Mouse (Mus musculus): ENCODE results near the gene 1110008L16Rik. TPM values are rescaled to one million over a fixed set of nuclear protein-coding genes. Genes with fewer than 3 reads are reported as not detected.
"Not testable (repeated sequence)": the region's sequence is repeated elsewhere in the genome, so short reads cannot be mapped to it uniquely, and the experiment has no call there.

Gene 1110008L16Rik
- polyA plus RNA-seq, 1 experiment: 9.2 TPM

GRCm38 (mm10) chr12:55385931-55386330 lies 86.6 kb downstream of the 1110008L16Rik start:
- TF ChIP-seq CTCF (IDR thresholded peaks at IDR 0.05; ENCODE audit: borderline replicate concordance, extremely low read depth, insufficient read depth, insufficient read length) (no peak), POLR2A (IDR thresholded peaks at IDR 0.05; ENCODE audit: borderline replicate concordance, extremely low read depth, insufficient read depth, insufficient read length, poor library complexity, severe bottlenecking) (no peak)
- peak; percentile 19 for DNase-seq (ENCODE audit: low read depth)

DNA sequence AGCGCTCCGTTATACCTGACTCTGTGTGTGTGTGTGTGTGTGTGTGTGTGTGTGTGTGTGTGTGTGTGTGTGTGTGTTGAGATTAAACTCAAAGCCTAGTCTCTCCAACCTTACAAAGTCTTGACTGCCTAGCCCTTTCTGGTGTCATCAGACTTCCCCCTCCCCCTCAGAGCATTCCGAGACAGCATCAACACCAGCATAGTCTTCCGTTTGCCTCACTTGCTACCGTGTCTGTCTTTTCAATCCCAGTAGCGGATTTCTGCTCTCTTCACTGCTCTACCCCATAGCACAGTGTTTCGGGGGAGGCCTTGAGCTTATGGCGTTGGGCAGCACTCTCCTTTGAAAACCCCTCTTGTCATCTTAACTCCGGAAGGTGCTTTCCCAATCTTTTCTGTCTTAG lies 87.1 kb downstream of the 1110008L16Rik start:
- no peak for DNase-seq (ENCODE audit: low read depth)
- TF ChIP-seq CTCF (IDR thresholded peaks at IDR 0.05; ENCODE audit: borderline replicate concordance, extremely low read depth, insufficient read depth, insufficient read length) (no peak), POLR2A (IDR thresholded peaks at IDR 0.05; ENCODE audit: borderline replicate concordance, extremely low read depth, insufficient read depth, insufficient read length, poor library complexity, severe bottlenecking) (no peak)

GRCm38 (mm10) chr12:55387083-55387787 lies 87.9 kb downstream of the 1110008L16Rik start:
- no peak for TF ChIP-seq POLR2A (IDR thresholded peaks at IDR 0.05; ENCODE audit: borderline replicate concordance, extremely low read depth, insufficient read depth, insufficient read length, poor library complexity, severe bottlenecking)
- no peak for TF ChIP-seq CTCF (IDR thresholded peaks at IDR 0.05; ENCODE audit: borderline replicate concordance, extremely low read depth, insufficient read depth, insufficient read length)

GRCm38 (mm10) chr12:55387788-55388465 lies 88.5 kb downstream of the 1110008L16Rik start:
- TF ChIP-seq CTCF (IDR thresholded peaks at IDR 0.05; ENCODE audit: borderline replicate concordance, extremely low read depth, insufficient read depth, insufficient read length): no peak
- DNase-seq (ENCODE audit: low read depth): no peak

More at GRCm38 (mm10) chr12:55387083-55387787, 87.9 kb downstream of the 1110008L16Rik start:
- DNase-seq (ENCODE audit: low read depth): no peak

- TF ChIP-seq POLR2A (IDR thresholded peaks at IDR 0.05; ENCODE audit: borderline replicate concordance, extremely low read depth, insufficient read depth, insufficient read length, poor library complexity, severe bottlenecking) (no peak), CTCF (IDR thresholded peaks at IDR 0.05; ENCODE audit: borderline replicate concordance, extremely low read depth, insufficient read depth, insufficient read length) (peak; percentile 27; the same call in 1 of the 2 replicates)
Measured at GRCm38 (mm10) chr12:55388478-55388877, 89.1 kb downstream of the 1110008L16Rik start.

DNA sequence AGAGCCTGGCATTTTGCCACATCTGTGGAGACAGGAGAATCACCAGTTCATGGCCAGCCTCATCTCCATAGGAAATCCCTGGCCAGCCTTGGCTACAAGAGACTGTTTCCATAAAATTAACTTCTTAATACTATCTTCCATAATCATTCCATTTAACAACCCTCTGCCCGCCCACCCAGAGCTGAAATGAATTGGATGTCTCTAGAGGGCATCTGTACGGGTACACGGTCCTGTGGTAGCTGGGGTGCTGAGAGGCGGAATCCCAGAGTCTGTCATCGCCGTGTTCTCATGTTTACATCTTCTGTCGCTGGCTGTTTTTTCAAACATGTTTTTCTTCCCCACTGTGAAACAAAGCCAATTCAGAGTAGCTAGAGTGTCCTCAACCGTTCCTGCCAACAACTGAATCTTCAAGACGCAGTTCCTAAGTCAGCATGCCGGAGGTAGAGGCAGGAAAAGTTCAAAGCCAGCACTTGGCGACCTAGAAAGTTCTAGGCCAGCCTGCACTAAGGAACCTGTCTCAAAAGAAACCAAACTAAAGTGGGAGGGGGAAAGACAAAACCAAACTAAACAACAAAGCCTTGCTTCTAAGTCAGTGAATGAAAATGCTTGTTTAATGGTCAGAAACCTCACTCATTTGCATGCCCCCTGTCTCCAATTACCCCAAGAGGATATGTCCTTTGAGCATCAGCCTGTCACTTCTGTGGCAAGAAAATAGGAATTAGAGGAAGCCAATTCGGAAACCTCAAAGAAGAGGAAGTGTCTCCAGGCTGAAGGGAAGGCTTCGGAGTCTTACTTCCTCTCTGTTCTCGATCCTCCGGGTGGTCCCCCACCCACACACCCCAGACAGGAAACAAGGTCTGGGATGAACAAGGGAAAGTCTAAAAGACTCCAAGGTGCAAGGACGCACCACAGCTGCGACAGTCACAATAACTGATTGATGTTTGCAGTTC lies 90.0 kb downstream of the 1110008L16Rik start:
- no peak for DNase-seq (ENCODE audit: low read depth)
- TF ChIP-seq POLR2A (IDR thresholded peaks at IDR 0.05; ENCODE audit: borderline replicate concordance, extremely low read depth, insufficient read depth, insufficient read length, poor library complexity, severe bottlenecking) (no peak), CTCF (IDR thresholded peaks at IDR 0.05; ENCODE audit: borderline replicate concordance, extremely low read depth, insufficient read depth, insufficient read length) (no peak)

More at GRCm38 (mm10) chr12:55388478-55388877, 89.1 kb downstream of the 1110008L16Rik start:
- DNase-seq (ENCODE audit: low read depth): peak; percentile 40

- no peak for DNase-seq (ENCODE audit: low read depth)
- TF ChIP-seq POLR2A (IDR thresholded peaks at IDR 0.05; ENCODE audit: borderline replicate concordance, extremely low read depth, insufficient read depth, insufficient read length, poor library complexity, severe bottlenecking) (no peak), CTCF (IDR thresholded peaks at IDR 0.05; ENCODE audit: borderline replicate concordance, extremely low read depth, insufficient read depth, insufficient read length) (no peak)
Measured at GRCm38 (mm10) chr12:55392120-55392519, 92.7 kb downstream of the 1110008L16Rik start.

DNA sequence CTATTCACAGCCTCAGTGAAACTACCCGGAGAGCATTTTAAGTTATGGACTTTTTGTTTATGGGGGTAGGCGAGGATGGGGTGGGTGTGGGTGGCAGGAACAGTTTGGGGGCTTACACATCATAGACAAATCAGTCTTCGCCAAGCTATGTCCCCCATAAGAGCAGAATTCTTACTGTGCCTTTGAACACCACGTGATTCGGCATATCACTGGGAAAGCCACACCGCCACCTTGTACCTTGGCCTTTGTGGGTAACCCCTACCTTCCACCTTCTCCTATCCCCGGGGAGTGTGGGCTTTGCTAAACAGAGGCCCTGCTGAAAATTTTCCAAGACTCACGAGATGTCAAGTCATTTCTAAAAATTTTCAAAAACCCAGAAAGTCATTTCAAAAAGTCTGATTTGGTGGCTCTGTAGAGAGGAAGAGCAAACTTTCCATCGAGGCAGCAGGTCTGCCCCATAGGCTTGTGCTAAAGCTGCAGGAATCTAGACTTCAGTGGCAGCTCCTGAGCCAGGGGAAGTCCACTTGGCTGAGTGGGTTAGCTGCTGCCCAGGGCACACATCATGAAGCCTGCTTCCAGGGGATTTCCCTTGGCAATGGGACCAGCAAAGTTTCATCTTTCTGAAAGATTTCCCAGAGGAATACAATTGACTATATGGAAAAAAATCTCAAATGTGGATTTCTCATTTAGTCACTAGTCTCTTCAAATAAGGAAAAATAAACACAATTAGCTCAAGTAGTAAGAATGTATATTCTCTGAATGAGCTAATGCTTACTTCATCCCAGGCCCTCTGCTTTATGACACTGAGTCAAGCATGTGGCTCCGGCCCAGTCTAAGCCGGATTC lies 93.6 kb downstream of the 1110008L16Rik start:
- no peak for TF ChIP-seq POLR2A (IDR thresholded peaks at IDR 0.05; ENCODE audit: borderline replicate concordance, extremely low read depth, insufficient read depth, insufficient read length, poor library complexity, severe bottlenecking)
- TF ChIP-seq CTCF (IDR thresholded peaks at IDR 0.05; ENCODE audit: borderline replicate concordance, extremely low read depth, insufficient read depth, insufficient read length): no peak
- DNase-seq (ENCODE audit: low read depth): no peak

GRCm38 (mm10) chr12:55395601-55396000 lies 96.2 kb downstream of the 1110008L16Rik start:
- not testable (repeated sequence) for DNase-seq (ENCODE audit: low read depth)

DNA sequence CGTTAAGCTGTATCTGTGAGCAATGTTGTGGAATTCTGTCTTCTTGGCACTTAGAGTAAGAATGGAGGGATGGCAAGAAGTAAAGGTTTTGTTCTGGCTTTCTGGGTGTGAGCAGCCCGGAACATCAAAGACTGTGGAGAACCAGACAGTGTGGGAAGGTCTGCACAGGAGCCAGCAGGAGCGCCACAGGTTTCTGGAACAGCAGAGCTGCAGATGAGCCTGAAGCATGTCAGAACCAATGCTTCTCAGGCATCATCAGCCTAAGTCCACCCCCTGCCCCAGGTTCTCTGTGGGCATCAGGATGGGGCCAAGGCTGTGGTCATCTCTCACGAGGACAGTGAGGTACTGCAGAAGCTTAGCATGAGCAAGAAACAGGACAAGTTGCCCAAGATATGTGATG lies 97.2 kb downstream of the 1110008L16Rik start:
- TF ChIP-seq POLR2A (IDR thresholded peaks at IDR 0.05; ENCODE audit: borderline replicate concordance, extremely low read depth, insufficient read depth, insufficient read length, poor library complexity, severe bottlenecking): no peak
- no peak for TF ChIP-seq CTCF (IDR thresholded peaks at IDR 0.05; ENCODE audit: borderline replicate concordance, extremely low read depth, insufficient read depth, insufficient read length)
- no peak for DNase-seq (ENCODE audit: low read depth)

All from brain, embryonic 14.5 days (tissue).